Mouse (Mus musculus): ENCODE results near the gene Vmn2r19.
"Not testable (repeated sequence)": the region's sequence is repeated elsewhere in the genome, so short reads cannot be mapped to it uniquely, and the experiment has no call there.

The Vmn2r19 gene

GRCm38 (mm10) chr6:123308033-123308432, at the start of gene Vmn2r19:
Vmn2r19 (plus strand) TSS chr6:123308333.
- DNase-seq (ENCODE audit: low read depth in 2 of 2, low spot score in 2 of 2): no peak

- no peak for DNase-seq (ENCODE audit: low read depth in 2 of 2, low spot score in 2 of 2)
Measured at GRCm38 (mm10) chr6:123258946-123259345, 49.2 kb upstream of the Vmn2r19 start.

- no peak for DNase-seq (ENCODE audit: low read depth in 2 of 2, low spot score in 2 of 2)
Measured at GRCm38 (mm10) chr6:123259889-123260603, 48.1 kb upstream of the Vmn2r19 start.

GRCm38 (mm10) chr6:123260868-123261267, 47.3 kb upstream of the Vmn2r19 start:
- DNase-seq (ENCODE audit: low read depth in 2 of 2, low spot score in 2 of 2): no peak

- DNase-seq (ENCODE audit: low read depth in 2 of 2, low spot score in 2 of 2): no peak
Measured at GRCm38 (mm10) chr6:123261555-123262161, 46.5 kb upstream of the Vmn2r19 start, which contains the start of gene Clec4d. Clec4d (plus strand) TSS chr6:123262111.

- no peak for DNase-seq (ENCODE audit: low read depth in 2 of 2, low spot score in 2 of 2)
Measured at GRCm38 (mm10) chr6:123264194-123264593, 43.9 kb upstream of the Vmn2r19 start.

- DNase-seq (ENCODE audit: low read depth in 2 of 2, low spot score in 2 of 2): no peak
Measured at GRCm38 (mm10) chr6:123265809-123266208, 42.3 kb upstream of the Vmn2r19 start.

GRCm38 (mm10) chr6:123266945-123267344, 41.2 kb upstream of the Vmn2r19 start:
- DNase-seq (ENCODE audit: low read depth in 2 of 2, low spot score in 2 of 2): no peak

- no peak for DNase-seq (ENCODE audit: low read depth in 2 of 2, low spot score in 2 of 2)
Measured at GRCm38 (mm10) chr6:123279443-123279842, 28.7 kb upstream of the Vmn2r19 start.

GRCm38 (mm10) chr6:123286311-123286710, 21.8 kb upstream of the Vmn2r19 start:
- DNase-seq (ENCODE audit: low read depth in 2 of 2, low spot score in 2 of 2): no peak

GRCm38 (mm10) chr6:123288931-123289330, 19.2 kb upstream of the Vmn2r19 start:
- DNase-seq (ENCODE audit: low read depth in 2 of 2, low spot score in 2 of 2): no peak

- no peak for DNase-seq (ENCODE audit: low read depth in 2 of 2, low spot score in 2 of 2)
Measured at GRCm38 (mm10) chr6:123289753-123290152, 18.4 kb upstream of the Vmn2r19 start, which contains the start of gene Clec4e. Clec4e (minus strand) TSS chr6:123289870.

GRCm38 (mm10) chr6:123292751-123293400, 15.3 kb upstream of the Vmn2r19 start:
- DNase-seq (ENCODE audit: low read depth in 2 of 2, low spot score in 2 of 2): no peak

GRCm38 (mm10) chr6:123293509-123293908, 14.6 kb upstream of the Vmn2r19 start:
- DNase-seq (ENCODE audit: low read depth in 2 of 2, low spot score in 2 of 2): not testable (repeated sequence)

- no peak for DNase-seq (ENCODE audit: low read depth in 2 of 2, low spot score in 2 of 2)
Measured at GRCm38 (mm10) chr6:123296687-123297086, 11.4 kb upstream of the Vmn2r19 start.

- not testable (repeated sequence) for DNase-seq (ENCODE audit: low read depth in 2 of 2, low spot score in 2 of 2)
Measured at GRCm38 (mm10) chr6:123306315-123306714, 1.8 kb upstream of the Vmn2r19 start.

- DNase-seq (ENCODE audit: low read depth in 2 of 2, low spot score in 2 of 2): no peak
Measured at GRCm38 (mm10) chr6:123332503-123332902, 24.4 kb downstream of the Vmn2r19 start.

- no peak for DNase-seq (ENCODE audit: low read depth in 2 of 2, low spot score in 2 of 2)
Measured at GRCm38 (mm10) chr6:123340093-123340492, 32.0 kb downstream of the Vmn2r19 start.

- no peak for DNase-seq (ENCODE audit: low read depth in 2 of 2, low spot score in 2 of 2)
Measured at GRCm38 (mm10) chr6:123346141-123346540, 38.0 kb downstream of the Vmn2r19 start.

Measured in CD8-positive naive resting alpha-beta T cell, adult 2 months (primary cell).